Mouse (Mus musculus) cerebellum, adult 2 months (tissue): ENCODE measurements at regions not wholly inside any gene's neighbourhood (a gene's known extent, or its start where the extent isn't known, plus 50 kb on each side); places are given as distances from the start of the nearest gene placed in this dataset.

ENCODE experiments used
- CTCF ChIP-seq: fragments of 200-500 bp; IDR thresholded peaks from 2 replicates; pipeline ENCODE4 v1.5.1; 2011; ENCODE audit warnings: low read depth, mild to moderate bottlenecking, control low read depth, low read length, moderate library complexity, borderline replicate concordance; ENCODE audit not compliant: insufficient read depth
- POLR2A ChIP-seq: fragments of 200-500 bp; IDR thresholded peaks from 2 replicates; pipeline ENCODE4 v1.6.1; 2011; ENCODE audit warnings: low read length, control low read depth, borderline replicate concordance; ENCODE audit not compliant: insufficient read depth

GRCm38 (mm10) chr3:23248291-23248690 lies 1171.8 kb downstream of the Tbl1xr1 start:
- TF ChIP-seq CTCF (no peak), POLR2A (no peak)
